Mouse (Mus musculus): ENCODE measurements at regions not wholly inside any gene's neighbourhood (a gene's known extent, or its start where the extent isn't known, plus 50 kb on each side); places are given as distances from the start of the nearest gene placed in this dataset.

GRCm38 (mm10) chr12:95384248-95384964 is 307.6 kb upstream of the Flrt2 start:
- TF ChIP-seq CTCF (IDR thresholded peaks at IDR 0.05; ENCODE audit: low read depth) (no peak), EP300 (IDR thresholded peaks at IDR 0.05; ENCODE audit: low read depth) (no peak)

Data from liver, embryonic 14.5 days (tissue).